In genomic region chr11:86364709-86365452, GRCm38 (mm10) we compare ENCODE assay signal across 28 mouse cellular contexts. TPM values are rescaled to one million over a fixed set of nuclear protein-coding genes. Genes with fewer than 3 reads are reported as not detected.
DNase-seq lines count a peak whose midpoint lies in the region; ATAC-seq and TF ChIP-seq lines count a peak whose summit lies in the region.
"Had no signal": no experiment of that assay in that cellular context is flagged by ENCODE, and none has a peak within 500 bp of the region (broad histone marks: within the 10 kb centered on the region; RNA-seq: fewer than 3 reads in every experiment).

No protein-coding gene starts in this region.

- H3K79me2 ChIP-seq in CH12.LX (replicated peaks; ENCODE audit: control insufficient read depth, extremely low read depth, insufficient read depth, poor library complexity, severe bottlenecking) = no peaks in the 10 kb centered on the region

- no peak overlapping the region for H3K4me2 ChIP-seq in midbrain, embryonic 11.5 days
- H3K4me2 ChIP-seq in midbrain, embryonic 16.5 days (ENCODE audit: low read length) = no peak overlapping the region
- H3K4me2 ChIP-seq in CH12.LX (ENCODE audit: insufficient read depth, low read depth, poor library complexity, severe bottlenecking) = no peak overlapping the region
- H3K4me2 ChIP-seq: embryonic facial prominence, embryonic 13.5 days; embryonic facial prominence, embryonic 15.5 days; forebrain, embryonic 12.5 days had no signal

- no peak for ATAC-seq in midbrain, embryonic 11.5 days (ENCODE audit: low FRiP score)
- ATAC-seq in midbrain, embryonic 16.5 days = no peak
- no peak for ATAC-seq in activated CD4-positive, CD25-positive, alpha-beta regulatory T cell, adult 4 months
- ATAC-seq: CD4-positive, CD25-positive, alpha-beta regulatory T cell, adult 4 months; forebrain, embryonic 14.5 days; forebrain, embryonic 16.5 days; Patski had no signal

- no peaks in the 10 kb centered on the region for H3K9me3 ChIP-seq in midbrain, embryonic 11.5 days (ENCODE audit: control insufficient read depth, low read length)
- no peaks in the 10 kb centered on the region for H3K9me3 ChIP-seq in midbrain, embryonic 16.5 days (replicated peaks; ENCODE audit: control insufficient read depth, low read length, poor library complexity, severe bottlenecking)
- no peaks in the 10 kb centered on the region for H3K9me3 ChIP-seq in CH12.LX (replicated peaks; ENCODE audit: low read length)
- H3K9me3 ChIP-seq: embryonic facial prominence, embryonic 13.5 days; embryonic facial prominence, embryonic 15.5 days; forebrain, embryonic 10.5 days; forebrain, embryonic 12.5 days had no signal

- TF ChIP-seq RAD21 in CH12.LX (IDR thresholded peaks at IDR 0.05; ENCODE audit: low read depth, low read length) = no peak

- no peaks in the 10 kb centered on the region for H3K4me1 ChIP-seq in midbrain, embryonic 11.5 days (ENCODE audit: control insufficient read depth, insufficient read depth, low read length)
- H3K4me1 ChIP-seq in midbrain, embryonic 16.5 days (ENCODE audit: control insufficient read depth, insufficient read depth, low read length) = no peaks in the 10 kb centered on the region
- peaks cover 3 to 19% of the 10 kb centered on the region in 2 experiments; a peak in 2 of 4 replicates for H3K4me1 ChIP-seq in CH12.LX (ENCODE audit: control insufficient read depth in 1 of 2, insufficient read depth in 2 of 2)
- H3K4me1 ChIP-seq: embryonic facial prominence, embryonic 15.5 days; forebrain, embryonic 10.5 days; forebrain, embryonic 12.5 days had no signal

- 81% methylated on average over 5 of the region's 5 CpGs for WGBS in midbrain, embryonic 11.5 days
- WGBS in midbrain, embryonic 16.5 days = 87% methylated on average over 5 of the region's 5 CpGs

- dilution Hi-C loops in CH12.LX (cut with MboI; ENCODE audit: extremely low pct_ligation_motif_present, extremely low pct_unique_long_range_greater_than_20kb, low sequenced_read_pairs) = no loop called here

- in situ Hi-C loops in CH12.LX (cut with MboI; ENCODE audit: low pct_ligation_motif_present, low pct_unique_long_range_greater_than_20kb, low sequenced_read_pairs) = no loop called here

- H3K9ac ChIP-seq in midbrain, embryonic 11.5 days (ENCODE audit: low read length) = no peak overlapping the region
- no peak overlapping the region for H3K9ac ChIP-seq in midbrain, embryonic 16.5 days (ENCODE audit: low read depth, low read length)
- no peak overlapping the region for H3K9ac ChIP-seq in CH12.LX (ENCODE audit: insufficient read depth, low read depth)
- H3K9ac ChIP-seq: embryonic facial prominence, embryonic 13.5 days; embryonic facial prominence, embryonic 15.5 days; forebrain, embryonic 12.5 days had no signal

- TF ChIP-seq CTCF in CH12.LX (conservative IDR thresholded peaks at IDR 0.05 in 1 of 2, IDR thresholded peaks at IDR 0.05 in 1 of 2; ENCODE audit: low read depth in 2 of 2, low read length in 2 of 2) = no peak

- H3K27ac ChIP-seq in midbrain, embryonic 11.5 days (ENCODE audit: low read depth, low read length) = no peak overlapping the region
- no peak overlapping the region for H3K27ac ChIP-seq in midbrain, embryonic 16.5 days (ENCODE audit: low read length)
- H3K27ac ChIP-seq in CH12.LX (ENCODE audit: insufficient read depth, low read depth) = no peak overlapping the region
- H3K27ac ChIP-seq: embryonic facial prominence, embryonic 13.5 days; embryonic facial prominence, embryonic 15.5 days; forebrain, embryonic 10.5 days; forebrain, embryonic 12.5 days had no signal

- intact Hi-C loops in heart, postnatal 14 days (cut with DNase I) = no loop called here

- no peak for TF ChIP-seq EP300 in CH12.LX (IDR thresholded peaks at IDR 0.05; ENCODE audit: low read length)

- TF ChIP-seq POLR2A in CH12.LX (IDR thresholded peaks at IDR 0.05; ENCODE audit: low read depth, low read length) = no peak

- H3K27me3 ChIP-seq in midbrain, embryonic 11.5 days (ENCODE audit: control insufficient read depth, insufficient read depth, low read length) = no peaks in the 10 kb centered on the region
- no peaks in the 10 kb centered on the region for H3K27me3 ChIP-seq in midbrain, embryonic 16.5 days (ENCODE audit: control insufficient read depth, insufficient read depth, low read depth, low read length)
- H3K27me3 ChIP-seq in CH12.LX (replicated peaks) = peaks cover 5% of the 10 kb centered on the region
- H3K27me3 ChIP-seq: embryonic facial prominence, embryonic 13.5 days; embryonic facial prominence, embryonic 15.5 days; forebrain, embryonic 12.5 days; Patski had no signal

- peak; percentile 76 for DNase-seq in heart, adult 11 months
- DNase-seq in heart, postnatal 14 days = no peak
- DNase-seq in midbrain, embryonic 11.5 days (ENCODE audit: low spot score, missing footprints) = peak; percentile 56
- DNase-seq in thymus, postnatal 0 days (ENCODE audit: low spot score) = peak; percentile 35
- DNase-seq in thymus, postnatal 10 days (ENCODE audit: low spot score in 2 of 2) = no peak
- DNase-seq in CH12.LX (ENCODE audit: extremely low read depth) = no peak
- DNase-seq: adrenal gland, adult 2 months; adrenal gland, postnatal 10 days; adrenal gland, postnatal 25 days; B cell, adult 2 months; cerebellum, adult 11 months; cerebellum, adult 18-20 months; cerebellum, adult 8-10 months; cerebellum, adult 9-11 months; cerebellum, postnatal 14 days; cerebellum, postnatal 36 days; embryo, embryonic 11 days had no signal

- no peaks in the 10 kb centered on the region for H3K36me3 ChIP-seq in midbrain, embryonic 11.5 days (ENCODE audit: control insufficient read depth, insufficient read depth, low read length)
- no peaks in the 10 kb centered on the region for H3K36me3 ChIP-seq in midbrain, embryonic 16.5 days (ENCODE audit: control insufficient read depth, insufficient read depth, low read length)
- H3K36me3 ChIP-seq in CH12.LX (replicated peaks in 1 of 2; ENCODE audit: control insufficient read depth in 1 of 2, insufficient read depth in 1 of 2, low read length in 1 of 2) = no peaks in the 10 kb centered on the region
- H3K36me3 ChIP-seq: embryonic facial prominence, embryonic 13.5 days; embryonic facial prominence, embryonic 15.5 days; forebrain, embryonic 10.5 days; forebrain, embryonic 12.5 days had no signal

- no peak overlapping the region for H3K4me3 ChIP-seq in midbrain, embryonic 11.5 days (ENCODE audit: low read depth, low read length)
- no peak overlapping the region for H3K4me3 ChIP-seq in midbrain, embryonic 16.5 days (ENCODE audit: low read depth, low read length)
- H3K4me3 ChIP-seq in CH12.LX (replicated peaks in 1 of 3; ENCODE audit: low read depth in 2 of 3, low read length in 2 of 3, poor library complexity in 1 of 3) = no peak overlapping the region
- H3K4me3 ChIP-seq: embryonic facial prominence, embryonic 13.5 days; embryonic facial prominence, embryonic 15.5 days; erythroblast, embryonic 14.5 days; forebrain, embryonic 10.5 days; forebrain, embryonic 12.5 days had no signal

TF ChIP-seq in CH12.LX, 34 proteins besides CTCF, POLR2A, EP300 and RAD21:
- TF ChIP-seq NRF1 (IDR thresholded peaks at IDR 0.05; ENCODE audit: low read depth, low read length) (no peak), ELF1 (IDR thresholded peaks at IDR 0.05; ENCODE audit: low read depth, low read length) (peak; percentile 69)

RNA-seq across cellular contexts. Expression of gene Med13, which starts 7.5 kb away (rescaled TPM):
- 10 to 100 TPM; 45.8 to 52.9 TPM for total RNA-seq in heart, postnatal 14 days (2021)
- polyA plus RNA-seq in midbrain, embryonic 11.5 days (2014; fragmentation: Nextera tagmentation; extraction: Ambion mirVana) = 13.2 and 14.7 TPM in 2 replicates
- 6.6 and 8.6 TPM in 2 replicates for polyA plus RNA-seq in midbrain, embryonic 16.5 days (2015; fragmentation: Nextera tagmentation; extraction: Ambion mirVana)
- 10.0 and 15.1 TPM in 2 replicates for polyA plus RNA-seq in thymus, postnatal 0 days (2015; fragmentation: Nextera tagmentation; extraction: Ambion mirVana)
- 33.2 and 37.9 TPM in 2 replicates for total RNA-seq in CH12.LX (2012; rRNA removed)
- total RNA-seq in CH12.LX (2014; rRNA removed) = 40.9 and 47.6 TPM in 2 replicates
- 31.6 and 41.5 TPM in 2 replicates for polyA plus RNA-seq in CH12.LX (2012; ENCODE audit: insufficient read length, low read depth)
- 10 to 100 TPM in 1 of 2 experiments, 1 to 10 TPM in 1; 8.5 to 11.0 TPM for polyA plus RNA-seq in activated CD4-positive, CD25-positive, alpha-beta regulatory T cell, adult 4 months (2017; shearing (Covaris generic))

Comparison
In these comparisons a context has a peak if more than half of its experiments do, and no peak if none do; other contexts are left out.
1. DNase-seq: peak in heart, adult 11 months (single experiment), midbrain, embryonic 11.5 days (single experiment) and thymus, postnatal 0 days (single experiment); none in heart, postnatal 14 days (0 of 2), thymus, postnatal 10 days (0 of 2) and CH12.LX (single experiment).